Mouse (Mus musculus) gastrocnemius, postnatal 10 days (tissue): Measurements from ENCODE around the gene Osbpl5. TPM values are rescaled to one million over a fixed set of nuclear protein-coding genes. Genes with fewer than 3 reads are reported as not detected.
"Not testable (repeated sequence)": the region's sequence is repeated elsewhere in the genome, so short reads cannot be mapped to it uniquely, and the experiment has no call there.

Source experiments
- DNase-seq: peaks from one replicate; pipeline ENCODE4 v3.0.0; 2021; ENCODE audit warnings: mixed read lengths
- total RNA-seq, 2 experiments: library from RNA; stranded (reverse); gene quantifications; 2 replicates each; pipeline ENCODE4 v1.2.3; 2021

Gene Osbpl5
- total RNA-seq, 2 experiments from 2014 or later, result 33.3 to 40.2 TPM

DNA sequence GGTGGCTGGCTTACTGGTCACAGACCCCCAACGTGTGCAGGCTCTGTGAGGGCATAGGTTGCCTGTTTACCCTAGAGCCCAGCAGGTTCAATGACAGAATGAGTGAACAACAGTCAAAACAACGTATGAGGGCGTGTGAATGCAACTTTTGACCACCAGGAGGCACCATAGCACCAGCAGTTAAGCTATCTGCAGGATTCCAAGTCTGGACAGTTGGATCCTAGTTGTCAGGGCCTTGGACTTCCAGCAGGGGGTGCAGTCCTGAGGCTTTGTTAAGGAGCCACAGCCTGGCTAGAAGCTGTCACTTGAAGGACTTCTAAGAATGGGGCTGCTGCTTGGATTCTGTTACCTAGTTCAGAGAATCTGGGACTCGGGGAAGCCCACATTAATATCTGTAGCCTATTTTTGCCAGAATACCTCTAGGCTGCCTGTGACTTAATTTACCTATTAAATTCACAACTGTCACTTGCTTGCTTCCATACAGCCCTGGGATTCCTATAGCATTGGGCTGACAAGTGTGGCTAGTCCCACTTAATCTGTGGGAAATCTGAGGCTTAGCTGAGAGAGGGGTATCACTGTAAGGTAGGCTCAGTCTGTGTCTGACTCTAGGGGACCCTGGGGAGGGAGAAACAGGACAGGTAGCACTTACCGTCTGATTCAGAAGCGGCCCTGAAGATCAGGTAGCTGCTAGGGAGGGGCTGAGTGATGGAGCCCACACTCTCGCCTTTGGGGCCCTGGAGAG lies 49.9 kb downstream of the Osbpl5 start:
- DNase-seq, result peak; percentile 92

DNA sequence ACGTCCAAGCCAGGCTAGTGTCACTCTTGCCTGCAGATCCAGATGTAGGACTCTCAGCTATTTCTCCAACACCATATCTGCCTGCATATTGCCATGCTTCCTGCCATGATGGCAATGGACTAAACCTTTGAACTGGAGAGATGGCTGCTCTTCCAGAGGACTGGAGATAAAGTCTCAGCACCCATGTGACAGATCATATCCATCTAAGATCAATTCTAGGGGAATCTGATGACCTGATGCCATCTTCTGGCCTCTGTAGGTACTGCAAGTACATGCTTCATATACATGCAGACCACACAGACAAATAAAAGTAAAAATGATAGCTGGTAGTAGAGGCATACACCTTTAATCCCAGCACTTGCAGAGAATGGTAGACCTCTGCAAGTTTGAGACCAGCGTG lies 60.6 kb downstream of the Osbpl5 start:
- peak; percentile 33 for DNase-seq

DNA sequence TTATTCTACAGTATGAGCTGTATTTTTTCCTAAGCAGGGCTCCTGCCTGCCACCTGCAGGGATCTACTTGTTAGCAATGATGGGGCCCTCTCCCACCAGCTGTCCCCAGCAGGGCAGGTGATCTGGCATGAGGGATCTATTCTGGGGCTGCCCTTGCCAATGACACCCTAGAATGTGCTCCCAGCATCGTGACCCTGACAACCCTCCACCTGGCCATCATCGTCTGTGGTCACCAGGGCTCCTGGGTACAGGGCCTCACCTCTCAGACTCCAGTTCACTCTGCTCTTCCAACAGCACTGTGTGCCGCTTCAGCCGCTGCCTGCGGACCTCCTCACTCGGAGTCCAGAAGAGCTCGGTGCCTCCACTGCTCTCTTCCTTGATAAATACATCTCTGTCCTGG lies 62.2 kb downstream of the Osbpl5 start:
- DNase-seq, result no peak

DNA sequence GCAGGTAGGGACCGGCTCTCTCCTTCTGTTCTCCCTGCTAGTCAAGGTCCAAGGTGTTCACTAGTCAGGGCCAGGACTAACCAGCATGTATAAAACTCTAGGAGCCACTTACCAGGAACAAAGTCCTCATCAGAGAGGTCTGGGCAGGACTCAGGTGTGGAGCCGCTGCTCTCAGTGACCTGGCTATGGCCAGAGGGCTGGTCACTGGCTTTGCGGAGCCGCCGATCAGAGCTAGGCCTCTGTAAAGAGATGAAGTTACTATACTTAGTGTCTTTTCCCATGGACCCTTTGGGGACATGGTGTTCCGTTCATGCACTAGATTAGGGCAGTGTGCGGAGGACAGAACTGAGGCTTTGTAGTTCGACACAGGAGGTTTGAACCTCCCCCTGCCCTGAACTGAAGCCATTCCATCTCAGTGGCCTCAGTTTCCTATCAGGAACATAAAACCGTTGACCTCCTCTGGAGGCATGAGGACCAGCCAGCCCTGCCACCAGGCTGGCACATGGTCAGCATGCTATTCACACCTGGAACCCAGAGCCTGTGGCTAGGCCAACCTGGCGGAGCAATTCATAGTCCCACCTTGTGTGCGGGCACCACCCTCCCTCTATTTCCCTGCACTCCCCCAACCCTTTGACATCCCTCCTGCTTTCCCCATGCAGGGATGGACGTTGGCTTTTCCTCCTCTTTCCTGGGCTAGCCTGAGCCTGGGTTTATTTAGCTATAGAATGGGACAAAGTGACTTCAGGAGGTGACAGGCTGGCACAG lies 63.9 kb downstream of the Osbpl5 start:
- DNase-seq, result no peak

DNA sequence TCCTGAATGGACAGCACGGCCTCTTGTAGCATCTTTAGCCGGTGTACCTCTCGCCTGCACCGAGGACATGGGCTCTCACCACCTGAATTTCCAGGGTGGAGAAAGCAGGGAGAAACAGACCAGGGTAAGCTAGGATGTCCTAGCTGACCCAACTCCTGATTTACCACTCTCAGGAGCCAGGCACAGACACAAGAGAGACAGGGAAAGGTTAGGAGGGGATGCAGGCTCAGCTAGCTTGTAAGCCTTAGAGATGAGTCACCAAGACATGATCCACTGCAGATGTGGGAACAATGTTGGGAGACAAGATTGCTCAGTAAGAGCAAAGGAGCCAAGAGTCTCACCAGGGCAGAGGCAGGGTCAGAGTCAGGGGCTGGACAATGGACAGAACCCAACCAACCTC lies 64.9 kb downstream of the Osbpl5 start:
- DNase-seq, result no peak

DNA sequence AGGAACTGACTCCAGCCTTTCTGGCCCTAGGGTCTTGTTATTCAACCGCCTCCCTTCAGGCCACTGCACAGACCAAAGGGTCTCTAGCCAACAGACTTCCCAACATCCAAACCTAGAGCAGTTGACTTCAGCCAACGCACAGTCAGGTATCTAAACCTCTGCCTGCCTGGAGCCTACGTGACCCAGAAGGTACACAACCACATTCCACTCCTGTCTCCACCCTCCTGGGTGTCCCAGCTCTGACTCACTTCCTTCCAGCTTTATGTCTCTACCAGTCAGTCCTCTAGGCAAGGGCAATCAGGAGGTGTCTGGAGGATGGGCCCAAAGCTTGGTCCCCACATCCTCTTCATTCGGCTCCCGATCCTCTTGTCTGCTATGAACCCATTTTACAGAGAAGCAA lies 65.6 kb downstream of the Osbpl5 start:
- DNase-seq, result no peak

DNA sequence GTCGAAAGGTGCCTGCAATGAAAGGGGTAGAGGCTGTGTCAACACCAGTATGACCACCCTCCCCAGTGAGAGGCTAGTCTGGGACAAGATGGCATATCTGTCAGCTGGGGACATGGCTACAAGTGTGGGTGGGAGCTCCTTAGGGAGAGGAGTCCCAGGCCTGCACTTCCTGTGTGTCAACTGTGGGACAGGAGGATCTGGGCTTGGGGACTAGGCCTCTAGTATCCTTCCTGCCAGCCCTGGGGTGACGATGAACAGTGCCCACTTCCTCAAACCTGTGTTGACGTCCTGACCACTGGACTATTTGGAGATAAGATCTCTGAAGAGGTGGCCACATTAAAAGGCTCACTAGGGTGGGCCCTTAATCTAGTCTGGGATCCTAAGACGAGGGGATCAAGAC lies 66.8 kb downstream of the Osbpl5 start:
- no peak for DNase-seq

DNA sequence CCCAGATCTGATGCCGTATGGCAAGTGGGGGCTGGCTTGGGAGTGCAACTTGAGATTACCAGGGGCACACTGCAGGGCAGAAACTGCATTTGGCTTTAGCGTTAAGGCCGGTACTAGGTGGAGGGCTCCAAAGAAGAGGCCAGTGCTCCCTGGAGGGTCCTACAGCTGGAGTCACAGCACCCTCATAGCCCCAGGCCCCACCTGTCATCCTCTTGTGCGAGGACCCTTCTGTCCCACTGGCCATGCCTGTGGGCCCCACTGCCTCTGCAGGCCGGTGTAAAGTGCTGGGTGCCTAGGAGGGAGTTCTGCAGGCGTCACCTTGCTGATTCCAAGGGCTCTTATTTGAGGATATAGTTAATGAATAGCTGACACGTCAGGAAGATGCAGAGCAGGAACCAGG lies 67.3 kb downstream of the Osbpl5 start:
- DNase-seq, result no peak

DNA sequence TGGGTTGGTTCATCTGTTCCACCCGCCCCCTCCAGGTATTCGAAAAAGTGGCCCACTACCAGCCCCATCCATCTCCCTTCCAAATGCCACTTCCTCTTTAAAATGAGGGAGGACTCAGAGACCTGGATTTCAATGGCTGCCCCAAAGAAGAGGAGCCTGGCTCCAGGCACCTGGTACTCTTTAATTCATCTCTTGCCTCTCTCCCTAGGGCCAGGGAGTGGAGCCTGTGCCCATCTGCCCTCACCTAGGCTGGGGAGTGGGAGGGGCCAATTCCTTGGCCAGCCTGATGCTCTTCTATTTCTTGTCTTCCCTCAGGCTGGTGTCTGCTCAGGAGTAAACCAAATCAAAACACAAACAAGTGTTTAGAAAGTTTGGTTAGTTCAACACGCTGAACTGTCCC lies 70.1 kb downstream of the Osbpl5 start:
- DNase-seq, result not testable (repeated sequence)

DNA sequence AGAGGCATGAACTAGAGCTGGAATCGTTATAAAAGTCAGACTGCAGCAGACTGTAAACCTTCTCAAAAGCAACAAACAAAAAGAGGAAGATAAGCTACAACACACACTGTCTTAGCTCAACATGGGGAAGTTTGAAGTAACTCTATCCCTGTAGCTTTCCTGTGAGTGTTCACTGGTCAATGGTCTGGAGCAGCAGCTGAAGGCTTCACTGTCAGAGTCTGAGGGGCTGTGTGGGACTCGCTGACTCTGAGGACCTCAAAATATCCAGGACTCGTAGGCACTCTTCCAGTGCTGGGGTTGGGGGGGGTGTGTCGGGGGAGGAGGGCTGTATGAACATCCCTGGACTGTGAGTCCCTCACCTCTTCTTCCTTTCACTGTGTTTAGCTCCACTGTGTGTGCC lies 70.6 kb downstream of the Osbpl5 start:
- DNase-seq, result not testable (repeated sequence)

DNA sequence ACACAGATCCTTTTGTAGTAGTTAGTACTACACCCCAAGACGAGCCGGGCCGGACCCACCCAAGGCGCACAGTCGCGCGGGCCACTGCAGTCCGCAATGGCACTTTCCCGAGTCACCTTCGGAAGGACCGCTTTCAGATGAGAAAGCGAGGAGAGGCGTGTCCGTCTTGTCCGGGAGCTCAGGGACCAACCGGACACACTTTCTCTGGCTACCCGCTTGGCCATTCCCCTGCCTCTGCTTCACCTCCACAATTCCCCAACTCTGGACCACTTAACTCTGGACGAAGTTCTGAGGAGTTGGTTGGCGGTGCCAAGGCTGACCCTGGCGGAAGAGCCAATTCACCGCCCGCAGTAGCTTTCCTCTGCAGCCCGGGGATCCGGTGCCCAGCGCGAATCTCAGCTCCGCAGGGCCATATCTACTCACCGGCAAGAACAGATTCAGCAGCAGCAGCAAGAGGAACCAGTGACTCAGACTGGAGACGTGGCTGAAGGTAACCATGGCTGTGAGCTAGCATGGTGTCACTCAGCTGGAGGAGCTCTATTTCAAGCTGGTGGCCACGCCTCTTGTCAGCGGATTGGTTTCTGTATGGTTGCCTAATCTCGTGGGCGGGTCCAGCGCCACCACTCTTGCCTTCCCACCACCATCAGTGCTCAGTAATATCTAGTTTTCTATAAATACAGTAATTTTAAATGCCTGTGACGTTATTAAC lies 71.3 kb downstream of the Osbpl5 start, which contains the start of gene Tnfrsf23:
TSS of gene Tnfrsf23 (minus strand) at position 514 of the 709 bp plus-strand sequence.
- peak; percentile 53 for DNase-seq

DNA sequence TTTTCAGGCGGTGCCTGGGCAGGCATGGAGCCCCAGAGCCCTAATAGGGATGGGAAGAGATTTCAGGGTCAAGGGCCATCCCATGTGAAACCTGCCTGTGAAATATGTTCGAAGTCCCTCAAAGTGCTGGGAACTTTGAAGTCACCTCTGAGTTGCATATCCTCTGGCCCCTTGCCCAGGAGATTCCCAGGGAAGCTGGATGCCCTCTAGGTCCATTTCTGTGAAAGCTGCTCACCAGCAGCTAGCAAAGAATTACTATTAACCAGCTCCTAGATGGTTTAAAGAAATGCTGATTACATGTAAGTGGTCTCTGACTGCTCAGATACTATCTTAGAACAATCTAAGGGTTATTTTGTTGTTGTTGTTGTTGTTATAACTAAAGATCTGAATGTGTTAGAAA lies 72.2 kb downstream of the Osbpl5 start:
- DNase-seq, result not testable (repeated sequence)

DNA sequence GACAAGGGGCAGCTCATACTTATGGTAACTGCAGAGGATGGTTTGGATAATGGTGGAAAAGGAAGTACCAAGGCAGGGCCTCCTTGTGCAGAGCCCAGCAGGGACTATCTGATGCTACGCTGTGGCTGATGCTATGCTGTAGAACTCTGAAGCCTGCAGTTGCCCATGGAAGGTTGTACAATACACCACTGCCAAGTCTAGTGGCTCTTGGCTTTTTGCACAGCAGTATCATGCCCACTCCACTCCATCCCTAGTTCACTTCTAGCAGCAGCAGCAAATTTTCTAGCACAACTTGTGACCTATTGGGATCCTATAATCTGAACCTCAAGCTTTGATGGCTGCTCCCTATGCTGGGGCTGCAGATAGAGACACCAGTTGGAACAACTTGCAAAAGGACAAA lies 75.2 kb downstream of the Osbpl5 start:
- DNase-seq, result no peak

DNA sequence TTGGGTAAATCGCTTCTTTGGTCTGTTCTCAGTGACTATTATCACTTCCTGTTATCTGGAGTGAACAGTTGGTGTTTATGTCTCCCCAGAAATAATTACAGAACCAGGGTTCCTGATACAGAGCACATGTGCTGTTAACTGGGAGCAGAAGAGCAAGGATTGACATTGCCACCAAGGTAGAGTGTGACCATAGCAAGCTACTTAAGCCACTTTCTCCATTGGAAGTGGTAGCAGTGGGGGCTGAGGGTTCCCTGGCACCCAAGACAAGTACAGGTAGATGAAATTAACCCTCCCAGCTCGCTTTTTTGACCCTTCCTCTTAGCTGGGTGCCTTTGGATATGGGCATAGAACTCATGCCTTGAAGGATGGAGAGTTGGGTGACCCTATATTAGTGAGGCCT lies 75.9 kb downstream of the Osbpl5 start:
- not testable (repeated sequence) for DNase-seq

DNA sequence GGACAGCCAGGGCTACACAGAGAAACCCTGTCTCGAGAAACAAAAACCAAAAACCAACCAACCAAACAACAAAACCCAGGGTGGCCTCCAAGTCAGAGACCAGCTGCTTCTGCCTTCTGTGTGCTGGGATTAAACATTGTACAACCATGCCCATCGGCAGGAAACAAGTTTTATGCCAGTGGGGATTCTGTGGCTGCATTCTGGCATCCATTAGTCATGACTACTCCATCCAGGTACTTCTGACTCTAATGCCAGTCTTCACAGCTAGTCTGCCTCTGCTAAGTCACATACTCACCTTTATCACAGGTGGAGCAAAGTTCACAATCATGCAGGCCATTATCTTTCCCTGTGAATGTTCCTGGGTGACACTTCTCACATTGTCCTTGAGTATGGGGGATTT lies 77.1 kb downstream of the Osbpl5 start:
- DNase-seq, result not testable (repeated sequence)

DNA sequence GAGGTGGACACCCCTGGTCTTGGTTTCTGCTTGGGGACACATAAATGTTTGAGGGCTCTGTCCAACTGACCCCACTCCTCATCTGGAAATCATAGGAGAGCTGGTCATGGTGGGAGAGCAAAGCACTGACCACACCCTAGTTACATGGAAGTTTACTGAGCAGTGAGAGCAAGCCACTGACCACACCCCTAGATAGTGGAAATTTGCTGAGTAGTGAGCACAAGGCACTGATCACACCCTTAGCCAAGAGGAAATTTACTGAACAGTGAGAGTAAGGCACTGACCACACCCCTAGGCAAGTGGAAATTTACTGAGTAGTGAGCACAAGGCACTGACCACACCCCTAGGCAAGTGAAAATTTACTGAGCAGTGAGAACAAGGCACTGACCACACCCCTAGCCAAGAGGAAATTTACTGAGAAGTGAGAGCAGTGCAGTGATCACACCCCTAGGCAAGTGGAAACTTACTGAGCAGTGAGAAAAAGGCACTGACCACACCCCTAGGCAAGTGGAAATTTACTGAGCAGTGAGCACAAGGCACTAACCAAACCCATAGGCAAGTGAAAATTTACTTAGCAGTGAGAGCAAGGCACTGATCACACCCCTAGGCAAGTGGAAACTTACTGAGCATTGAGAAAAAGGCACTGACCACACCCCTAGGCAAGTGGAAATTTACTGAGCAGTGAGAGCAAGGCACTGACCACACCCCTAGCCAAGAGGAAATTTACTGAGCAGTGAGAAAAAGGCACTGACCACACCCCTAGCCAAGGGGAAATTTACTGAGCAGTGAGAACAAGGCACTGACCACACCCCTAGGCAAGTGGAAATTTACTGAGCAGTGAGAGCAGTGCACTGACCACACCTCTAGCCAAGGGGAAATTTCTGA lies 90.1 kb downstream of the Osbpl5 start:
- no peak for DNase-seq

DNA sequence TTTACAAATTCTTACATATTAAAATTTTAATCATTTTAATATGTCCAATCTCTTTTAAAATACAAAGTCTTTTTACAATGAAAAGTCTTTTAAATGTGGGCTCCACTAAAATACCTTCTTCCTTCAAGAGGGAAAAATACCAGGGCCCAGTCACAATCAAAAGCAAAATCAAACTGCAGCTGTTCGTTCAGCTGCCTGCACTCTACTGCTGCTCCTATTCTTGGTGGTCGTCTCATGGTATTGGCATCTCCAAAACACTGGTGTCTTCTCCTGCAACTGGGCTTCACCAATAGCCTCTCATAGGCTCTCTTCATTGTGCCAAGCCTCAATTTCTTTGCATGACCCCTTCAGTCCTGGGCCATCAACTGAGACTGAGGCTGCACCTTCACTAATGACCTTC lies 93.3 kb downstream of the Osbpl5 start:
- DNase-seq, result no peak

DNA sequence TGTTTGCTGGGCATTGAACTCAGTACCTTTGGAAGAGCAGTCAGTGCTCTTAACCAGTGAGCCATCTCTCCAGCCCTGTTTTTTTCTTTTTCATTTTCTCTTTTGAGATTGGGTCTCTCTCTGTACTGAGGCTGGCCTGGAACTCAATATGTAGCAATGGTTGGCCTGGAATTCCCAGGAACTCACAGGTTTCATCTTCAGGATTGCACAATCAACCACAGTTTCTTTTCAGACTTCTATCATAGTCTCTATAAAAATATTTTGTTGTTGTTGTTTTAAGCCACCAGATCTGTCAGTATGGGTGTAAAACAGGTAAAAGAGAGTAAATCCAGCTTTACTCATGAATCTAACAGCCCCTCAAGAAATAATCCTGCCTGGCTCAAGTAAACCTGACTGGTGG lies 96.0 kb downstream of the Osbpl5 start:
- no peak for DNase-seq

DNA sequence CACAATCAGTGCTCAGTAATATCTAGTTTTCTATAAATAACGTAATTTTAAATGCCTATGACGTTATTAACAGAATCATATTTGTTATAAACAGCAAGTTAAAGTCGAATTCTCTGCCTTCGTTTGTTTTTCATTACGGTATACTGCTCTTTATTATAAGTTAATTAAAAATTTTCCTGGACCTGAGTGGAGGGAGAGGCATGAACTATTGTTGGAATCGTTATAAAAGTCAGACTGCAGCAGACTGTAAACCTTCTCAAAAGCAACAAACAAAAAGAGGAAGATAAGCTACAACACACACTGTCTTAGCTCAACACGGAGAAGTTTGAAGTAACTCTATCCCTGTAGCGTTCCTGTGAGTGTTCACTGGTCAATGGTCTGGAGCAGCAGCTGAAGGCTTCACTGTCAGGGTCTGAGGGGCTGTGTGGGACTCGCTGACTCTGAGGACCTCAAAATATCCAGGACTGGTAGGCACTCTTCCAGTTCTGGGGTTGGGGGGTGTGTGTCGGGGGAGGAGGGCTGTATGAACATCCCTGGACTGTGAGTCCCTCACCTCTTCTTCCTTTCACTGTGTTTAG lies 106.9 kb downstream of the Osbpl5 start:
- not testable (repeated sequence) for DNase-seq

DNA sequence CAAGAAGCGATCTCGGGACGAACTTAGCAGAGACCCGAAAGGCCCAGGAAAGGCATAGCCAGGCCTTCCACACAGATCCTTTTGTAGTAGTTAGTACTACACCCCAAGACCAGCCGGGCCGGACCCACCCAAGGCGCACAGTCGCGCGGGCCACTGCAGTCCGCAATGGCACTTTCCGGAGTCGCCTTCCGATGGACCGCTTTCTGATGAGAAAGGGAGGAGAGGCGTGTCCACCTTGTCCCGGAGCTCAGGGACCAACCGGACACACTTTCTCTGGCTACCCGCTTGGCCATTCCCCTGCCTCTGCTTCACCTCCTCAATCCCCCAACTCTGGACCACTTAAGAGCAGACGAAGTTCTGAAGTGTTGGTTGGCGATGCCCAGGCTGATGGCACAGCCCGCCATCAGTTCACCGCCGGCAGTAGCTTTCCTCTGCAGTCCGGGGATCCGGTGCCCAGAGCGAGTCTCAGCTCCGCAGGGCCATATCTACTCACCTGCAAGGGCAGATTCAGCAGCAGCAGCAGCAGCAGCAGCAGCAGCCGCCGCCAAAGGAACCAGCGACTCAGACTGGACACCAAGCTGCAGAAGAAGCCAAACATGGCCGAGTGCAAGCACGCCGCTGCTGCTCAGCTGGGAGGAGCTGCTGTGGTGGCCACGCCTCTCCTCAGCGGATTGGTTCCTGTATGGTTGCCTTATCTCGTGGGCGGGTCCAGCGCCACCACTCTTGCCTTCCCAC lies 107.6 kb downstream of the Osbpl5 start, which contains the start of gene Tnfrsf22:
TSS of gene Tnfrsf22 (minus strand) at position 628 of the 735 bp plus-strand sequence.
- DNase-seq, result peak; percentile 77

DNA sequence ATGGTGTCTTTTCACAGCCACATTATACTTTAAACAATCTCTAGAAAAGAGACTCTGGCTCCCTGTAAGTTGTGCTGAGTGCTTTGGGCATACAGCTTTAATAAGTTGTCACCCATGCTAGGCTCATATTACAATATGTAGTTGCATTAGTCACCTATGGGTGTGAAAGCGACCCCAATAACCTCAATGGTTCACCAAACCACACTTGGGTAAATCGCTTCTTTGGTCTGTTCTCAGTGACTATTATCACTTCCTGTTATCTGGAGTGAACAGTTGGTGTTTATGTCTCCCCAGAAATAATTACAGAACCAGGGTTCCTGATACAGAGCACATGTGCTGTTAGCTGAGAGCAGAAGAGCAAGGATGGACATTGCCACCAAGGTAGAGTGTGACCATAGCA lies 112.8 kb downstream of the Osbpl5 start:
- DNase-seq, result not testable (repeated sequence)
